Mouse (Mus musculus) lung, postnatal 0 days (tissue): Measurements from ENCODE around the gene Adk.

ENCODE experiments used
- CTCF ChIP-seq: IDR thresholded peaks from 2 replicates; pipeline ENCODE4 v1.5.1; 2016; ENCODE audit warnings: antibody characterized with exemption, mild to moderate bottlenecking
- EP300 ChIP-seq: IDR thresholded peaks from 2 replicates; pipeline ENCODE4 v1.6.1; 2016; ENCODE audit warnings: antibody characterized with exemption, mild to moderate bottlenecking, control low read depth

- no peak for TF ChIP-seq CTCF
- no peak for TF ChIP-seq EP300
Measured at GRCm38 (mm10) chr14:21372689-21373088, 320.3 kb downstream of the Adk start.
